Mouse (Mus musculus): ENCODE results near the gene Zfp526. TPM values are rescaled to one million over a fixed set of nuclear protein-coding genes. Genes with fewer than 3 reads are reported as not detected.
"Not testable (repeated sequence)": the region's sequence is repeated elsewhere in the genome, so short reads cannot be mapped to it uniquely, and the experiment has no call there.

The Zfp526 gene
- polyA plus RNA-seq, 1 experiment from 2014 or later = 2.9 TPM

DNA sequence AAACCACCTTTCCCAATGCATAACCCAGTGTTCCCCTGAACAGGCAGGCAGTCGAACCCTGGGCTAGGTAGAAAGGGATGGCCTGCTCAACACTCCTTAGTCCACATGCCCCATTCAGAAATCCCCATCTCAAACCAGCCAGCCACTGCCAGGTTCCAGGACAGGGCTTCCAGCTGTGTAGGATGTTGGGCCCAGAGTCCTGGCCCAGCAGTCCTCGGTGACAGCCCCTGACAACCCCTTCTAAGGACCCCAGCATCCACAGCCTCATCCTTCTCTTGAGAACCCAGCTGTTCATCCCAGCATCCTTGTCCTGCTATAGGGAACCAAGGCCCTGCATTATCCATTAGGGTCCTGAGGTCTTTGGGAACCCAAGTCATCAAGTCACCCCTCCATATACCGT is 26.3 kb downstream of the Zfp526 start:
- Histone ChIP-seq H3K4me1 (peaks cover 50% of the 10 kb centered on the region), H3K36me3 (peaks cover 23% of the 10 kb centered on the region)
- no peak for ATAC-seq (ENCODE audit: low FRiP score, low read depth)

DNA sequence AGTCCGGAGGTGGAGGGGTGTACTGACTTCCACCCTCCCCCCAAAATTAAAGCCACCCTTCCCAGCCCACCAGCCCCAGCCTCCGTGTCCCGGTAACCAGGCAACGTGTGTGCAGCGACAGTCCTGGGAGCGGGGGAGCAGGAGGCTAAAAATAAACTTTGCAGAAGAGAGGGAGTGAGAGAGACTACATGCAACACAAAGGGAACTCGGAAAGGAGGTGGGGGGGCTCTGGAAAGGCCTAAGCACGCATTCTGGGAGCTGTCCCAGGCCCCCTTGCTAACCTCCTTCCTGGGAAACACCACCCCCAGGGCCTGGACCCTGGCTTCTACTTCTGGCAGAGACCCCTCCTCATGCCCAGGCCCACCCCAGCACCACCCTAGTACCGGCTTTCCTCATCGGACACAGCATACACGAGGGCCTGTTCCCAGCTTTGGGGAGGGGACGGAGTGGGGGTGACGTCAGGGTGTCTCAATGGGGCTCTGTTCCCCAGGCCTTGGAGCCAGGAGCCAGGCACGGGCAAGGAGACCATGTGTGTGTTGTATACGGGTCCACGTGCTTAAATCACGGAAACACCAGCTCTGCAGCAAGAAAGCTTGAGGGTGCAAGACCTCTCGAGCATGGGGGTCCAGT is 26.9 kb downstream of the Zfp526 start:
- peak overlapping the region; percentile 89 for H3K4me3 ChIP-seq
- WGBS = 2% methylated on average over 18 of the region's 18 CpGs

More for the DNA sequence above, 26.3 kb downstream of the Zfp526 start:
- Histone ChIP-seq H3K27ac (peak overlapping the region; percentile 82; the same call in 1 of the 2 replicates), H3K9me3 (no peaks in the 10 kb centered on the region), H3K27me3 (replicated peaks) (no peaks in the 10 kb centered on the region), H3K9ac (peak overlapping the region; percentile 83; the same call in 1 of the 2 replicates), H3K4me3 (peak overlapping the region; percentile 89), H3K4me2 (replicated peaks) (peak overlapping the region; percentile 96)
- WGBS = 17% methylated on average over 3 of the region's 3 CpGs

GRCm38 (mm10) chr7:25248846-25249313 is 27.7 kb downstream of the Zfp526 start:
- Histone ChIP-seq H3K27me3 (replicated peaks) (no peaks in the 10 kb centered on the region), H3K4me3 (peak overlapping the region; percentile 89), H3K4me1 (peaks cover 50% of the 10 kb centered on the region), H3K9ac (peak overlapping the region; percentile 83), H3K27ac (peak overlapping the region; percentile 82), H3K9me3 (no peaks in the 10 kb centered on the region), H3K4me2 (replicated peaks) (peak overlapping the region; percentile 96), H3K36me3 (peaks cover 18% of the 10 kb centered on the region)
- WGBS = under 1% methylated on average over 25 of the region's 25 CpGs
- peak; percentile 17; the same call in 1 of the 2 replicates for ATAC-seq (ENCODE audit: low FRiP score, low read depth)

More for the DNA sequence above, 26.9 kb downstream of the Zfp526 start:
- H3K27me3 ChIP-seq (replicated peaks) = no peaks in the 10 kb centered on the region
- peaks cover 50% of the 10 kb centered on the region for H3K4me1 ChIP-seq
- H3K4me2 ChIP-seq (replicated peaks) = peak overlapping the region; percentile 96
- peak; percentile 34 for ATAC-seq (ENCODE audit: low FRiP score, low read depth)
- H3K36me3 ChIP-seq = peaks cover 18% of the 10 kb centered on the region
- peak overlapping the region; percentile 83 for H3K9ac ChIP-seq
- H3K9me3 ChIP-seq = no peaks in the 10 kb centered on the region
- peak overlapping the region; percentile 82 for H3K27ac ChIP-seq

- Histone ChIP-seq H3K4me1 (peaks cover 50% of the 10 kb centered on the region), H3K27ac (peak overlapping the region; percentile 82), H3K9ac (peak overlapping the region; percentile 83), H3K4me2 (replicated peaks) (peak overlapping the region; percentile 96), H3K27me3 (replicated peaks) (no peaks in the 10 kb centered on the region), H3K36me3 (peaks cover 12% of the 10 kb centered on the region), H3K9me3 (no peaks in the 10 kb centered on the region), H3K4me3 (peak overlapping the region; percentile 89)
- ATAC-seq (ENCODE audit: low FRiP score, low read depth) = peak; percentile 41
- under 1% methylated on average over 46 of the region's 73 CpGs for WGBS
Measured at GRCm38 (mm10) chr7:25249314-25250140, 28.3 kb downstream of the Zfp526 start.

GRCm38 (mm10) chr7:25250141-25250972 is 29.1 kb downstream of the Zfp526 start, which contains the start of gene Erf:
Erf (minus strand) TSS chr7:25250761.
- H3K27ac ChIP-seq = peak within 1 kb of the TSS; percentile 82
- H3K27me3 ChIP-seq (replicated peaks) = no peaks in the 10 kb centered on the region
- no peaks in the 10 kb centered on the region for H3K9me3 ChIP-seq
- peak; percentile 76 for ATAC-seq (ENCODE audit: low FRiP score, low read depth)
- peak within 1 kb of the TSS; percentile 83 for H3K9ac ChIP-seq
- peak within 1 kb of the TSS; percentile 89 for H3K4me3 ChIP-seq
- peaks cover 50% of the 10 kb centered on the region for H3K4me1 ChIP-seq
- peaks cover 4% of the 10 kb centered on the region; the same call in 1 of the 2 replicates for H3K36me3 ChIP-seq
- peak within 1 kb of the TSS; percentile 96 for H3K4me2 ChIP-seq (replicated peaks)
- under 1% methylated on average over 64 of the region's 81 CpGs for WGBS

DNA sequence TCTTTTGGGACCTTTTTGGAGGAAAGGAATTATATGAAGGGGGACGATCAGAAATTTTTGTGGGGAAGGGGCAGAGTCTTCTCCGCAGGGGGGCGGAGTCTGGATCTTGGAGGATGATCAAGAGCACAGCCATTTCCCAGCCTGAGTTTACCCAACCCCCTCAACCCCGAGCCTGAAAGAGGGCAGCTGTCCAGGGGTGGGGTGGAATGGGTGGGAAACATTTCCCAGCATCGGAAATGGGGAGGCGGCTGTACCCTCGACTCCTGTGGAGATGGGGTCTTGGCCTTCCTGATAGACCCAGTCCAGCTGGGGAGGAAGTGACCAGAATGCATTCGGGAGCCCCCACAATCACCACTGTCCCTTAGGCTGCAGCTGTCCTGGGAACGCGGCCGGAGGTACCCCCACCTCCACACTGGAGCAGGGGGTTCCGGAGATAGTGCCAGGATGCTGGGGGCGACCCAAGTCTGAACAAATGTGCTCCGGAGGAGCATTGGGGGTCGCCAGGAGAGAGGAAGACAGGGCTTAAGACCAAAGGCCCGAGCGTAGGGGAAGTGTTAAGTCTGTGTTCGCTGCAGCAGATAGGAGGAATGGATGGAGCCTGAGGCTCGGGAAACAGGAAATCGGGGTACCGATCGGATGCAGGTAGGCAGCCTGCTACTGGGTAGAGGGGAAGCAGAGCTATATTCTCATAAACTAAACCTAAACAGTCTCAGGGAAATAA is 30.0 kb downstream of the Zfp526 start:
- Histone ChIP-seq H3K9me3 (no peaks in the 10 kb centered on the region), H3K27me3 (replicated peaks) (no peaks in the 10 kb centered on the region), H3K9ac (peak overlapping the region; percentile 83), H3K4me1 (peaks cover 46% of the 10 kb centered on the region), H3K4me3 (peak overlapping the region; percentile 89), H3K27ac (0 out of 2 replicates have a peak overlapping the region, but pooled peaks have one; percentile 12), H3K4me2 (replicated peaks) (peak overlapping the region; percentile 96), H3K36me3 (no peaks in the 10 kb centered on the region)
- 2% methylated on average over 22 of the region's 22 CpGs for WGBS
- ATAC-seq (ENCODE audit: low FRiP score, low read depth) = no peak

GRCm38 (mm10) chr7:25251822-25252221 is 30.6 kb downstream of the Zfp526 start:
- Histone ChIP-seq H3K4me3 (peak overlapping the region; percentile 89), H3K4me1 (peaks cover 40% of the 10 kb centered on the region), H3K9me3 (no peaks in the 10 kb centered on the region), H3K27ac (0 out of 2 replicates have a peak overlapping the region, but pooled peaks have one; percentile 12), H3K9ac (peak overlapping the region; percentile 83; the same call in 1 of the 2 replicates), H3K36me3 (no peaks in the 10 kb centered on the region), H3K4me2 (replicated peaks) (peak overlapping the region; percentile 96), H3K27me3 (replicated peaks) (no peaks in the 10 kb centered on the region)
- ATAC-seq (ENCODE audit: low FRiP score, low read depth) = no peak
- 11% methylated on average over 8 of the region's 8 CpGs for WGBS

DNA sequence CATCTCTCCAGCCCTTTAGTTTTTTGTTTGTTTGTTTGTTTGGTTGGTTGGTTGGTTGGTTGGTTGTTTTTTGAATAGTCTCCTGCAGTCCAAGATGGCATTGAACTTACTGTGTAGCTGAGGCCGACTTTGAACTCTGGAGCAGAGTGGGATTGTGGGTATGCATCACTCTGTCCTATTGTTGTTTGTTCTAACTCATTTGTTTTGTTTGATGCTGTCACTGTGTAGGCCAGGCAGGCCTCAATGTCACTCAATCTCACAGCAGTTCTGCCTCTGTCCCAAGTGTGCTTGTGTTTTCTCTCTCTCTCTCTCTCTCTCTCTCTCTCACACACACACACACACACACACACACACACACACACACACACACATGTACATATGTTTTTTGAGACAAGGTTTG is 40.7 kb downstream of the Zfp526 start:
- WGBS = 77% methylated on average over 1 of the region's 1 CpGs
- Histone ChIP-seq H3K9ac (no peak overlapping the region), H3K36me3 (no peaks in the 10 kb centered on the region), H3K4me2 (replicated peaks) (no peak overlapping the region), H3K4me3 (no peak overlapping the region), H3K4me1 (peaks cover 3% of the 10 kb centered on the region), H3K27ac (no peak overlapping the region), H3K9me3 (no peaks in the 10 kb centered on the region), H3K27me3 (replicated peaks) (no peaks in the 10 kb centered on the region; the same call in 1 of the 2 replicates)
- no peak for ATAC-seq (ENCODE audit: low FRiP score, low read depth)

GRCm38 (mm10) chr7:25263968-25264870 is 43.0 kb downstream of the Zfp526 start:
- Histone ChIP-seq H3K4me1 (peaks cover 11% of the 10 kb centered on the region), H3K9ac (no peak overlapping the region), H3K4me3 (no peak overlapping the region), H3K36me3 (no peaks in the 10 kb centered on the region), H3K27ac (no peak overlapping the region), H3K27me3 (replicated peaks) (no peaks in the 10 kb centered on the region; the same call in 1 of the 2 replicates), H3K4me2 (replicated peaks) (no peak overlapping the region), H3K9me3 (no peaks in the 10 kb centered on the region)
- ATAC-seq (ENCODE audit: low FRiP score, low read depth) = no peak
- WGBS = 20% methylated on average over 17 of the region's 17 CpGs

DNA sequence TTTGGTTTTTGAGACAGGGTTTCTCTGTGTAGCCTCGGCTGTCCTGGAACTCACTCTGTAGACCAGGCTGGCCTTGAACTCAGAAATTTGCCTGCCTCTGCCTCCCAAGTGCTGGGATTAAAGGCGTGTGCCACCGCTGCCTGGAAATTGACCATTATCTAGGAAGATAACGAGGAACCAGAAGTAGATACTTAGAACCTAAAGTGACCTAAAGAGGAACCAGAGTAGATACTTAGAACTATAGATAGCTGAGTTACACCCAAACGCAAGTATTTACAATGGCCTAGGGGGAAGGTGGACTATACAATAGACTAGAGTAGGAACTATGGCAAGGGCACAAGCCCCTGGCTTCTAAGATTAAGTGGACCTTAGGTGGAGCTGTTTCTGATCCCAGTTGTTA is 44.5 kb downstream of the Zfp526 start:
- not testable (repeated sequence) for H3K36me3 ChIP-seq; H3K9me3 ChIP-seq; H3K27me3 ChIP-seq (replicated peaks); H3K4me3 ChIP-seq; H3K9ac ChIP-seq; H3K27ac ChIP-seq; ATAC-seq (ENCODE audit: low FRiP score, low read depth); H3K4me2 ChIP-seq (replicated peaks)
- peaks cover 19% of the 10 kb centered on the region for H3K4me1 ChIP-seq
- WGBS = 89% methylated on average over 5 of the region's 5 CpGs
